Mouse (Mus musculus) lung, embryonic 15.5 days (tissue): ENCODE data around the gene Ankrd33. TPM values are rescaled to one million over a fixed set of nuclear protein-coding genes. Genes with fewer than 3 reads are reported as not detected.

ENCODE experiments used
- ATAC-seq: fragments of 200-750 bp; cut with Nextera tagmentation; 2 replicates; pipeline ENCODE4 v1.8.0; 2017; ENCODE audit warnings: moderate number of reproducible peaks, borderline replicate concordance; ENCODE audit not compliant: low FRiP score, low TSS enrichment; ENCODE audit errors: extremely low read depth
- H3K27ac ChIP-seq: fragments of 300-500 bp; sonication (generic); 2 replicates; pipeline ENCODE4 v1.5.1; 2015; ENCODE audit warnings: moderate library complexity, mild to moderate bottlenecking, inconsistent platforms
- H3K27me3 ChIP-seq: fragments of 300-500 bp; sonication (generic); 2 replicates; pipeline ENCODE4 v1.6.1; 2015; ENCODE audit warnings: inconsistent platforms
- H3K36me3 ChIP-seq: fragments of 300-500 bp; sonication (generic); 2 replicates; pipeline ENCODE4 v1.6.1; 2015; ENCODE audit warnings: inconsistent platforms
- H3K4me1 ChIP-seq: fragments of 300-500 bp; sonication (generic); 2 replicates; pipeline ENCODE4 v1.6.1; 2015; ENCODE audit warnings: inconsistent platforms
- H3K4me2 ChIP-seq: fragments of 300-500 bp; sonication (generic); 2 replicates; pipeline ENCODE4 v1.6.1; 2015; ENCODE audit warnings: inconsistent platforms, mild to moderate bottlenecking, moderate library complexity
- H3K4me3 ChIP-seq: fragments of 300-500 bp; sonication (generic); 2 replicates; pipeline ENCODE4 v1.5.1; 2015; ENCODE audit warnings: mild to moderate bottlenecking, inconsistent platforms
- H3K9ac ChIP-seq: fragments of 300-500 bp; sonication (generic); 2 replicates; pipeline ENCODE4 v1.6.1; 2015; ENCODE audit warnings: inconsistent platforms
- H3K9me3 ChIP-seq: fragments of 300-500 bp; sonication (generic); 2 replicates; pipeline ENCODE4 v1.6.1; 2016; ENCODE audit warnings: inconsistent platforms
- WGBS: fragments of 180-500 bp; shearing (Covaris S2); methylation state at CpG from one replicate; pipeline ENCODE4 v1.1.7; 2015; 5-methylcytosine and 5-hydroxymethylcytosine counted together
- polyA plus RNA-seq: library from polyadenylated mRNA; unstranded; fragments of >200 nt; fragmentation: Nextera tagmentation; extraction: Ambion mirVana; gene quantifications from 2 replicates; pipeline ENCODE4 v1.2.1, GENCODE M21; 2015

Gene Ankrd33
- polyA plus RNA-seq, 1 experiment from 2014 or later = not detected

- H3K9ac ChIP-seq = no peak overlapping the region
These were observed 39.4 kb downstream of the Ankrd33 start for GRCm38 (mm10) chr15:101154700-101155616.

GRCm38 (mm10) chr15:101160128-101160527 lies 44.6 kb downstream of the Ankrd33 start:
- Histone ChIP-seq H3K4me1 (peaks cover 43% of the 10 kb centered on the region), H3K36me3 (no peaks in the 10 kb centered on the region), H3K27me3 (no peaks in the 10 kb centered on the region), H3K27ac (no peak overlapping the region), H3K9ac (no peak overlapping the region), H3K4me2 (no peak overlapping the region), H3K9me3 (no peaks in the 10 kb centered on the region), H3K4me3 (no peak overlapping the region)
- WGBS = 17% methylated on average over 1 of the region's 1 CpGs
- no peak for ATAC-seq

More at GRCm38 (mm10) chr15:101154700-101155616, 39.4 kb downstream of the Ankrd33 start:
- no peak for ATAC-seq
- Histone ChIP-seq H3K27me3 (no peaks in the 10 kb centered on the region), H3K27ac (no peak overlapping the region), H3K4me1 (peaks cover 3% of the 10 kb centered on the region; the same call in 1 of the 2 replicates), H3K36me3 (no peaks in the 10 kb centered on the region), H3K4me3 (no peak overlapping the region), H3K9me3 (no peaks in the 10 kb centered on the region), H3K4me2 (no peak overlapping the region)
- WGBS = 68% methylated on average over 7 of the region's 7 CpGs

- 25% methylated on average over 7 of the region's 7 CpGs for WGBS
- Histone ChIP-seq H3K9me3 (no peaks in the 10 kb centered on the region), H3K4me1 (peaks cover 45% of the 10 kb centered on the region), H3K36me3 (no peaks in the 10 kb centered on the region), H3K27me3 (no peaks in the 10 kb centered on the region), H3K27ac (no peak overlapping the region), H3K4me2 (no peak overlapping the region), H3K4me3 (no peak overlapping the region), H3K9ac (no peak overlapping the region)
- ATAC-seq = no peak
These were observed 45.0 kb downstream of the Ankrd33 start for GRCm38 (mm10) chr15:101160591-101160990.

GRCm38 (mm10) chr15:101161534-101161933 lies 46.0 kb downstream of the Ankrd33 start:
- no peak overlapping the region for H3K9ac ChIP-seq
- ATAC-seq = no peak
- 83% methylated on average over 7 of the region's 7 CpGs for WGBS
- H3K36me3 ChIP-seq = no peaks in the 10 kb centered on the region
- no peak overlapping the region for H3K4me2 ChIP-seq
- no peak overlapping the region for H3K27ac ChIP-seq
- H3K4me3 ChIP-seq = no peak overlapping the region
- peaks cover 49% of the 10 kb centered on the region for H3K4me1 ChIP-seq
- H3K9me3 ChIP-seq = no peaks in the 10 kb centered on the region
- H3K27me3 ChIP-seq = no peaks in the 10 kb centered on the region

- Histone ChIP-seq H3K4me3 (no peak overlapping the region), H3K9ac (no peak overlapping the region), H3K36me3 (no peaks in the 10 kb centered on the region), H3K4me2 (peak overlapping the region; percentile 13), H3K9me3 (no peaks in the 10 kb centered on the region), H3K4me1 (peaks cover 49% of the 10 kb centered on the region), H3K27ac (peak overlapping the region; percentile 70), H3K27me3 (no peaks in the 10 kb centered on the region)
- ATAC-seq = peak; percentile 86
- WGBS = 17% methylated on average over 15 of the region's 15 CpGs
These were observed 47.5 kb downstream of the Ankrd33 start for GRCm38 (mm10) chr15:101163056-101163458.

- Histone ChIP-seq H3K9ac (no peak overlapping the region), H3K27me3 (no peaks in the 10 kb centered on the region), H3K36me3 (no peaks in the 10 kb centered on the region), H3K4me3 (no peak overlapping the region), H3K4me1 (peaks cover 49% of the 10 kb centered on the region), H3K9me3 (no peaks in the 10 kb centered on the region), H3K27ac (peak overlapping the region; percentile 70), H3K4me2 (no peak overlapping the region)
- ATAC-seq = no peak
- 54% methylated on average over 5 of the region's 5 CpGs for WGBS
These were observed 48.3 kb downstream of the Ankrd33 start for GRCm38 (mm10) chr15:101163854-101164253.

GRCm38 (mm10) chr15:101164291-101164690 lies 48.7 kb downstream of the Ankrd33 start:
- Histone ChIP-seq H3K27me3 (no peaks in the 10 kb centered on the region), H3K36me3 (no peaks in the 10 kb centered on the region), H3K4me2 (no peak overlapping the region), H3K27ac (peak overlapping the region; percentile 70), H3K4me1 (peaks cover 49% of the 10 kb centered on the region), H3K9ac (no peak overlapping the region), H3K4me3 (no peak overlapping the region), H3K9me3 (no peaks in the 10 kb centered on the region)
- WGBS = 46% methylated on average over 5 of the region's 5 CpGs
- no peak for ATAC-seq

- ATAC-seq = no peak
These were observed 50.3 kb downstream of the Ankrd33 start for GRCm38 (mm10) chr15:101165658-101166437.

GRCm38 (mm10) chr15:101167553-101167952 lies 52.0 kb downstream of the Ankrd33 start:
- no peak for ATAC-seq
- 52% methylated on average over 11 of the region's 11 CpGs for WGBS

More at GRCm38 (mm10) chr15:101165658-101166437, 50.3 kb downstream of the Ankrd33 start:
- no peaks in the 10 kb centered on the region for H3K36me3 ChIP-seq
- WGBS = 49% methylated on average over 16 of the region's 16 CpGs
- H3K27me3 ChIP-seq = no peaks in the 10 kb centered on the region
- peaks cover 45% of the 10 kb centered on the region for H3K4me1 ChIP-seq
- 0 out of 2 replicates have a peak overlapping the region, but pooled peaks have one; percentile 6 for H3K9ac ChIP-seq
- no peak overlapping the region for H3K4me2 ChIP-seq
- H3K27ac ChIP-seq = no peak overlapping the region
- H3K4me3 ChIP-seq = no peak overlapping the region
- no peaks in the 10 kb centered on the region for H3K9me3 ChIP-seq

More at GRCm38 (mm10) chr15:101167553-101167952, 52.0 kb downstream of the Ankrd33 start:
- H3K4me3 ChIP-seq = no peak overlapping the region
- no peaks in the 10 kb centered on the region for H3K9me3 ChIP-seq
- H3K4me2 ChIP-seq = no peak overlapping the region
- peaks cover 30% of the 10 kb centered on the region for H3K4me1 ChIP-seq
- no peaks in the 10 kb centered on the region for H3K27me3 ChIP-seq
- no peak overlapping the region for H3K9ac ChIP-seq
- H3K36me3 ChIP-seq = no peaks in the 10 kb centered on the region
- H3K27ac ChIP-seq = no peak overlapping the region
